Mouse (Mus musculus) CH12.LX (cell line): Measurements from ENCODE around the gene Asb15. TPM values are rescaled to one million over a fixed set of nuclear protein-coding genes. Genes with fewer than 3 reads are reported as not detected.

Experiments
- DNase-seq: peaks from one replicate; pipeline ENCODE4 v3.0.0-alpha.2; 2013; ENCODE audit errors: extremely low read depth
- H3K27ac ChIP-seq: 2 replicates; pipeline ENCODE4 v1.5.1; 2012; ENCODE audit warnings: low read depth, mild to moderate bottlenecking, control low read depth, moderate library complexity; ENCODE audit not compliant: insufficient read depth
- H3K27me3 ChIP-seq: replicated peaks from 2 replicates; pipeline ENCODE3; 2012; ENCODE audit warnings: inconsistent platforms
- H3K36me3 ChIP-seq, 2 experiments: replicated peaks in 1 of 2; 2 replicates each; pipeline versions ENCODE3 to v1.6.1; 2012; ENCODE audit warnings: inconsistent platforms in 1 of 2, low read length in 1 of 2, mild to moderate bottlenecking in 1 of 2, mixed read lengths in 1 of 2, moderate library complexity in 1 of 2; ENCODE audit not compliant: control insufficient read depth in 1 of 2, insufficient read depth in 1 of 2
- H3K4me1 ChIP-seq, 2 experiments: 2 replicates each; pipeline ENCODE4 v1.6.1; 2012; ENCODE audit warnings: inconsistent platforms in 1 of 2, moderate library complexity in 1 of 2; ENCODE audit not compliant: insufficient read depth in 2 of 2, control insufficient read depth in 1 of 2
- H3K4me2 ChIP-seq: 2 replicates; pipeline ENCODE4 v1.6.1; 2012; ENCODE audit warnings: low read depth, mild to moderate bottlenecking, control low read depth; ENCODE audit not compliant: poor library complexity, insufficient read depth, severe bottlenecking
- H3K4me3 ChIP-seq, 3 experiments: fragments of 150-350 bp in 1 of 3; sonication (generic) in 1 of 3; replicated peaks in 1 of 3; 2 replicates each; pipeline versions ENCODE3 to v1.5.1; 2011 to 2012; ENCODE audit warnings: low read depth in 2 of 3, low read length in 2 of 3, mild to moderate bottlenecking in 2 of 3, moderate library complexity in 2 of 3, control low read depth in 1 of 3, improper control_type of control experiment in 1 of 3, inconsistent platforms in 1 of 3, mixed read lengths in 1 of 3; ENCODE audit not compliant: poor library complexity in 1 of 3
- H3K79me2 ChIP-seq: replicated peaks from 2 replicates; pipeline ENCODE4 v1.6.1; 2012; ENCODE audit warnings: mild to moderate bottlenecking, moderate library complexity; ENCODE audit not compliant: control insufficient read depth, poor library complexity, insufficient read depth, severe bottlenecking; ENCODE audit errors: extremely low read depth
- H3K9ac ChIP-seq: 2 replicates; pipeline ENCODE4 v1.6.1; 2012; ENCODE audit warnings: low read depth, mild to moderate bottlenecking, control low read depth, moderate library complexity; ENCODE audit not compliant: insufficient read depth
- H3K9me3 ChIP-seq: replicated peaks from 2 replicates; pipeline ENCODE3; 2012; ENCODE audit warnings: low read length, inconsistent platforms, mixed read lengths
- CHD2 ChIP-seq: IDR thresholded peaks from 2 replicates; pipeline ENCODE4 v1.6.1; 2011; ENCODE audit warnings: low read length, improper control_type of control experiment
- ELF1 ChIP-seq: IDR thresholded peaks from 2 replicates; pipeline ENCODE4 v1.6.1; 2014; ENCODE audit warnings: low read depth, mild to moderate bottlenecking, inconsistent platforms, low read length, improper control_type of control experiment
- ETS1 ChIP-seq: conservative IDR thresholded peaks from 2 replicates; pipeline ENCODE4 v1.6.1; 2012; ENCODE audit warnings: low read depth, mild to moderate bottlenecking, inconsistent platforms, low read length, improper control_type of control experiment, moderate library complexity
- IRF4 ChIP-seq: IDR thresholded peaks from 2 replicates; pipeline ENCODE4 v1.6.1; 2014; ENCODE audit warnings: low read depth, mild to moderate bottlenecking, inconsistent platforms, low read length, improper control_type of control experiment
- JUN ChIP-seq: IDR thresholded peaks from 2 replicates; pipeline ENCODE4 v1.6.1; 2011; ENCODE audit warnings: low read depth, mild to moderate bottlenecking, low read length, improper control_type of control experiment, moderate library complexity; ENCODE audit not compliant: insufficient read depth
- JUND ChIP-seq: conservative IDR thresholded peaks from 2 replicates; pipeline ENCODE4 v1.6.1; 2011; ENCODE audit warnings: low read depth, low read length, improper control_type of control experiment
- MAZ ChIP-seq: IDR thresholded peaks from 2 replicates; pipeline ENCODE4 v1.6.1; 2012; ENCODE audit warnings: low read depth, mild to moderate bottlenecking, inconsistent platforms, low read length, improper control_type of control experiment, moderate library complexity
- MXI1 ChIP-seq: IDR thresholded peaks from 2 replicates; pipeline ENCODE4 v1.6.1; 2011; ENCODE audit warnings: mild to moderate bottlenecking, low read depth, low read length, improper control_type of control experiment
- MYC ChIP-seq: IDR thresholded peaks from 2 replicates; pipeline ENCODE4 v1.6.1; 2011; ENCODE audit warnings: low read depth, mild to moderate bottlenecking, improper control_type of control experiment, low read length
- POLR2A ChIP-seq: IDR thresholded peaks from 2 replicates; pipeline ENCODE4 v1.6.1; 2011; ENCODE audit warnings: low read depth, mild to moderate bottlenecking, improper control_type of control experiment, low read length
- POLR2AphosphoS2 ChIP-seq: IDR thresholded peaks from 2 replicates; pipeline ENCODE4 v1.6.1; 2011; ENCODE audit warnings: low read depth, low read length, improper control_type of control experiment
- TBP ChIP-seq: conservative IDR thresholded peaks from 2 replicates; pipeline ENCODE4 v1.6.1; 2011; ENCODE audit warnings: low read depth, low read length, improper control_type of control experiment
- TCF12 ChIP-seq: IDR thresholded peaks from 2 replicates; pipeline ENCODE4 v1.6.1; 2014; ENCODE audit warnings: low read depth, mild to moderate bottlenecking, inconsistent platforms, low read length, improper control_type of control experiment
- UBTF ChIP-seq: IDR thresholded peaks from 2 replicates; pipeline ENCODE4 v1.6.1; 2012; ENCODE audit warnings: low read depth, mild to moderate bottlenecking, inconsistent platforms, low read length, improper control_type of control experiment, moderate library complexity
- ZC3H11A ChIP-seq: IDR thresholded peaks from 2 replicates; pipeline ENCODE4 v1.6.1; 2012; ENCODE audit warnings: low read depth, mild to moderate bottlenecking, inconsistent platforms, low read length, improper control_type of control experiment
- ZMIZ1 ChIP-seq: IDR thresholded peaks from 2 replicates; pipeline ENCODE4 v1.6.1; 2012; ENCODE audit warnings: low read depth, mild to moderate bottlenecking, inconsistent platforms, low read length, improper control_type of control experiment
- dilution Hi-C: fragments of 300-500 bp; cut with MboI; formaldehyde crosslinking; loops from 2 replicates; pipeline ENCODE4 v1.14.3; 2020; ENCODE audit warnings: low sequenced_read_pairs; ENCODE audit not compliant: extremely low pct_unique_long_range_greater_than_20kb, extremely low pct_ligation_motif_present
- in situ Hi-C: fragments of 300-500 bp; cut with MboI; formaldehyde crosslinking; loops from 3 replicates; pipeline ENCODE4 v1.14.3; 2019; ENCODE audit warnings: low sequenced_read_pairs, low pct_ligation_motif_present, low pct_unique_long_range_greater_than_20kb, mixed read lengths
- polyA plus RNA-seq: library from polyadenylated mRNA; unstranded; fragments of >175 nt; gene quantifications from 2 replicates; pipeline ENCODE4 v1.2.1, GENCODE M21; 2012; ENCODE audit warnings: low read depth; ENCODE audit not compliant: insufficient read length
- total RNA-seq, 2 experiments: library from RNA; depleted of rRNA; stranded (reverse); fragments of 300-350 nt in 1 of 2; fragments of >200 nt in 1 of 2; gene quantifications; 2 replicates each; pipeline ENCODE4 v1.2.3; 2012 to 2014

Asb15 gene
- total and polyA plus RNA-seq, 3 experiments = 0.10 TPM; not detected in 2

DNA sequence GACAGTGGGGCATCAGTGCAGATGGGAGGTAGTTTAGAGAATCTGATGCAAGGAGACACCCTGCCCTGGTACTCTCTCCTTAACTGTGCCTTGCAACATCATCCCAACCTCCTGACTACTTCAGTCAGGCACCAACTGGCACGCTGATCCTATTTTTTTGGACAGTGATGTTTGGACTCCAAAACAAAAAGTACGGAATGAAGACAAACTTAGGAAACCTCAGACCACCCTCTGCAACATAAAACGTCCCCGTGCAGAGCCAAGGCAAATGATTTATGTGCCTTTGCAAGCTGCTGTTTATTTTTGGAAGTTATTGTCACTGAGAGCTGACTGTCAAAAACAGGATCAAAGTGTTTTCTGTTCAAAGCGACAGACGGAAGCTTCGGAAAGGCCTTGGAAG lies 24.1 kb downstream of the Asb15 start:
- Histone ChIP-seq H3K27ac (no peak overlapping the region), H3K79me2 (no peaks in the 10 kb centered on the region), H3K4me1 (peaks cover 7 to 15% of the 10 kb centered on the region in 2 experiments; a peak in 3 of 4 replicates), H3K36me3 (no peaks in the 10 kb centered on the region), H3K4me3 (no peak overlapping the region), H3K9ac (no peak overlapping the region), H3K27me3 (no peaks in the 10 kb centered on the region), H3K4me2 (no peak overlapping the region), H3K9me3 (peaks cover 3% of the 10 kb centered on the region)
- dilution Hi-C loops (no loop called here), in situ Hi-C loops (no loop called here)
- DNase-seq = no peak
- TF ChIP-seq TCF12 (no peak), IRF4 (no peak), ZC3H11A (no peak)

DNA sequence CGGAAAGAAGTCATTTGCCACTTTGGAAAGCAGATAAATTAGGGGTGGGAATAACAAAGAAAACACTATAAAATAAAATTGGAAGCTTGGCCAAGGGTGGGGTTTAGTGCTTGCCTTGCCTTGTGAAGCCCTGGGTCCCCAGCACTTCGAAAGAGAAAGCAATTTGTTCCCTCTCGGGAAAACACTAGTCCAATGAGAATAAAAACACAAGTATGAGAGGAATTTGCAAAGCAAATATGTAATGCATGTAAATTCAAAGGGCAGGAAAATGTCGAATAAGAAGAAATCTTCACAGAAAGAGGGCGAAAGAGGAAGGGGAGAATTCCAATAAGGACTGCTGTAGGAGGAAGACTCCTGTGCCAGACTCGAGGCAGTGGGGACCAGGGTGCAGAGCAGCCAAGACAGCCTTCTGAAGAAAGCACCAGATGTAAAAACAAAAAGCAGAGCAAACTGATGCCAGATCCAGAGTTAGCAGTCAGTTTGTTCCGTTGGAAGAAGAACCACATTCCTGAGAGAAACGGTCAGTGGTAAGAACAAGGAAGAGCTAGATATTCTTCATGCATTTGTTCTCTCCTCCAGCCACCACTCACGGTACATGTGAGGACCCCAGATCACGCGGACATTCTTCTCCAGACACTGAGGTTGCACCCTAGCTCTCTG lies 26.6 kb downstream of the Asb15 start:
- no peak overlapping the region for H3K9ac ChIP-seq
- peak overlapping the region in 2 of 3 experiments; percentile 8 to 18 for H3K4me3 ChIP-seq
- H3K27me3 ChIP-seq = no peaks in the 10 kb centered on the region
- no peaks in the 10 kb centered on the region for H3K79me2 ChIP-seq
- DNase-seq = peak; percentile 33
- H3K4me1 ChIP-seq = peaks cover 7 to 15% of the 10 kb centered on the region in 2 experiments; a peak in 3 of 4 replicates
- H3K36me3 ChIP-seq = no peaks in the 10 kb centered on the region
- dilution Hi-C loops (no loop called here), in situ Hi-C loops (no loop called here)
- H3K27ac ChIP-seq = no peak overlapping the region
- no peak for TF ChIP-seq TCF12
- no peak for TF ChIP-seq MXI1
- TF ChIP-seq MYC = no peak
- no peak for TF ChIP-seq JUND
- no peak for TF ChIP-seq IRF4
- TF ChIP-seq ETS1 = no peak
- TF ChIP-seq CHD2 = no peak
- TF ChIP-seq ZC3H11A = no peak
- no peak for TF ChIP-seq POLR2AphosphoS2
- TF ChIP-seq TBP = no peak
- no peak for TF ChIP-seq JUN
- no peak for TF ChIP-seq POLR2A
- TF ChIP-seq MAZ = no peak
- peak overlapping the region; percentile 59 for H3K4me2 ChIP-seq
- no peaks in the 10 kb centered on the region for H3K9me3 ChIP-seq

DNA sequence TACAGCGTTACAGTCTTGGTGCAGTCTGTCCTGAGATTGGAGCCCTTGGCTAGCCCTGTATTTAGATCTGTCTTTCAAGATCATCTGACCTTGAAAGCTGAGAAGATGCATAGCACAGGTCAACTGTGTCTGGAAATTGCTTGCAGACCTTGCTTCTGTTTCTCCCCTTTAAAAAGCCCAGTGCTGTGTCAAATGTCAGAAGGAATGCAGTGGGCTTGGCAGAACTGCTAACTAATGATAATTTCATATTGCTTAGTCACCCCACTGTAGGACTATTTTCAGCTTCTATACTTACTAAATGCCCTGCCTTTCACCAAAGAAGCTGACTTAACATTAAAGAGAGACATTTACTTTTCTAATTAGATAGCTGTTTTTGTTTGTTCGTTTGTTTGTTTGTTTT lies 27.5 kb downstream of the Asb15 start:
- H3K4me2 ChIP-seq = no peak overlapping the region

More for the DNA sequence above, 27.5 kb downstream of the Asb15 start:
- Histone ChIP-seq H3K9me3 (no peaks in the 10 kb centered on the region), H3K36me3 (no peaks in the 10 kb centered on the region), H3K9ac (no peak overlapping the region), H3K79me2 (no peaks in the 10 kb centered on the region), H3K4me1 (peaks cover 7 to 15% of the 10 kb centered on the region in 2 experiments; a peak in 3 of 4 replicates), H3K27me3 (no peaks in the 10 kb centered on the region), H3K27ac (no peak overlapping the region), H3K4me3 (no peak overlapping the region)
- no peak for DNase-seq
- in situ Hi-C loops (no loop called here), dilution Hi-C loops (no loop called here)
- no peak for TF ChIP-seq ELF1
- TF ChIP-seq ZMIZ1 = no peak
- TF ChIP-seq MAZ = no peak
- TF ChIP-seq UBTF = no peak
- no peak for TF ChIP-seq CHD2
